Mouse (Mus musculus) olfactory bulb, adult 2 months (tissue): ENCODE measurements at regions not wholly inside any gene's neighbourhood (a gene's known extent, or its start where the extent isn't known, plus 50 kb on each side); places are given as distances from the start of the nearest gene placed in this dataset.

Experiments used
- CTCF ChIP-seq: fragments of 200-500 bp; IDR thresholded peaks from 2 replicates; pipeline ENCODE4 v1.5.1; 2012; ENCODE audit warnings: low read depth, mild to moderate bottlenecking, low read length, moderate library complexity; ENCODE audit not compliant: insufficient read depth
- POLR2A ChIP-seq: fragments of 200-500 bp; IDR thresholded peaks from 2 replicates; pipeline ENCODE4 v1.6.1; 2012; ENCODE audit warnings: mild to moderate bottlenecking, low read depth, low read length, moderate library complexity; ENCODE audit not compliant: insufficient read depth

- TF ChIP-seq CTCF: no peak
- TF ChIP-seq POLR2A: no peak
These were observed 157.9 kb upstream of the Fbxl17 start for GRCm38 (mm10) chr17:63657687-63658086.
